Mouse (Mus musculus) liver, postnatal 0 days (tissue): Measurements from ENCODE around the gene Gm7138.
"Not testable (repeated sequence)": the region's sequence is repeated elsewhere in the genome, so short reads cannot be mapped to it uniquely, and the experiment has no call there.

ENCODE experiments used
- CTCF ChIP-seq: sonication (generic); IDR thresholded peaks from 2 replicates; pipeline ENCODE4 v1.5.1; 2016; ENCODE audit warnings: antibody characterized with exemption, low read depth
- EP300 ChIP-seq: IDR thresholded peaks from 2 replicates; pipeline ENCODE4 v1.6.1; 2016; ENCODE audit warnings: antibody characterized with exemption, low read depth, mild to moderate bottlenecking

GRCm38 (mm10) chr10:77751254-77751653 is 25.5 kb downstream of the Gm7138 start, which contains the start of gene Gm9736:
- TF ChIP-seq EP300, CTCF: not testable (repeated sequence)
